Mouse (Mus musculus): ENCODE results near the gene Tbc1d9b. TPM values are rescaled to one million over a fixed set of nuclear protein-coding genes. Genes with fewer than 3 reads are reported as not detected.
"Not testable (repeated sequence)": the region's sequence is repeated elsewhere in the genome, so short reads cannot be mapped to it uniquely, and the experiment has no call there.

Gene Tbc1d9b
- polyA plus RNA-seq, 1 experiment from 2014 or later = 16.7 TPM

GRCm38 (mm10) chr11:50097091-50097490 is 34.1 kb upstream of the Tbc1d9b start:
- no peak overlapping the region for H3K27ac ChIP-seq (ENCODE audit: low read depth, low read length)
- no peaks in the 10 kb centered on the region for H3K4me1 ChIP-seq (replicated peaks; ENCODE audit: control insufficient read depth, insufficient read depth, low read length)
- H3K4me2 ChIP-seq (replicated peaks; ENCODE audit: low read depth) = no peak overlapping the region
- no peaks in the 10 kb centered on the region for H3K9me3 ChIP-seq (ENCODE audit: control insufficient read depth)
- TF ChIP-seq CTCF (IDR thresholded peaks at IDR 0.05; ENCODE audit: low read depth) = no peak
- no peaks in the 10 kb centered on the region for H3K27me3 ChIP-seq (replicated peaks; ENCODE audit: control insufficient read depth, insufficient read depth, low read length)
- WGBS = 96% methylated on average over 6 of the region's 6 CpGs
- no peak for ATAC-seq
- no peak overlapping the region for H3K4me3 ChIP-seq (ENCODE audit: low read depth, low read length)
- H3K36me3 ChIP-seq (ENCODE audit: control insufficient read depth, insufficient read depth) = peaks cover 3% of the 10 kb centered on the region
- H3K9ac ChIP-seq (ENCODE audit: low read depth, low read length) = no peak overlapping the region

- H3K9ac ChIP-seq (ENCODE audit: low read depth, low read length) = no peak overlapping the region
- H3K9me3 ChIP-seq (ENCODE audit: control insufficient read depth) = no peaks in the 10 kb centered on the region
- no peak for ATAC-seq
- peaks cover 3% of the 10 kb centered on the region for H3K36me3 ChIP-seq (ENCODE audit: control insufficient read depth, insufficient read depth)
- H3K4me3 ChIP-seq (ENCODE audit: low read depth, low read length) = no peak overlapping the region
- H3K27ac ChIP-seq (ENCODE audit: low read depth, low read length) = no peak overlapping the region
- no peak overlapping the region for H3K4me2 ChIP-seq (replicated peaks; ENCODE audit: low read depth)
- no peaks in the 10 kb centered on the region for H3K27me3 ChIP-seq (replicated peaks; ENCODE audit: control insufficient read depth, insufficient read depth, low read length)
- no peaks in the 10 kb centered on the region for H3K4me1 ChIP-seq (replicated peaks; ENCODE audit: control insufficient read depth, insufficient read depth, low read length)
- TF ChIP-seq CTCF (IDR thresholded peaks at IDR 0.05; ENCODE audit: low read depth) = no peak
- 84% methylated on average over 8 of the region's 8 CpGs for WGBS
These were observed 32.2 kb upstream of the Tbc1d9b start for GRCm38 (mm10) chr11:50098961-50099481.

GRCm38 (mm10) chr11:50099692-50100091 is 31.5 kb upstream of the Tbc1d9b start:
- Histone ChIP-seq H3K4me2 (replicated peaks; ENCODE audit: low read depth) (no peak overlapping the region), H3K9ac (ENCODE audit: low read depth, low read length) (no peak overlapping the region), H3K27me3 (replicated peaks; ENCODE audit: control insufficient read depth, insufficient read depth, low read length) (no peaks in the 10 kb centered on the region), H3K27ac (ENCODE audit: low read depth, low read length) (no peak overlapping the region), H3K4me3 (ENCODE audit: low read depth, low read length) (no peak overlapping the region), H3K9me3 (ENCODE audit: control insufficient read depth) (no peaks in the 10 kb centered on the region), H3K36me3 (ENCODE audit: control insufficient read depth, insufficient read depth) (no peaks in the 10 kb centered on the region; the same call in none of the 2 replicates), H3K4me1 (replicated peaks; ENCODE audit: control insufficient read depth, insufficient read depth, low read length) (no peaks in the 10 kb centered on the region)
- TF ChIP-seq CTCF (IDR thresholded peaks at IDR 0.05; ENCODE audit: low read depth) = no peak
- ATAC-seq = no peak
- 81% methylated on average over 2 of the region's 2 CpGs for WGBS

GRCm38 (mm10) chr11:50100548-50101307 is 30.5 kb upstream of the Tbc1d9b start:
- Histone ChIP-seq H3K27me3 (replicated peaks; ENCODE audit: control insufficient read depth, insufficient read depth, low read length) (no peaks in the 10 kb centered on the region), H3K4me2 (replicated peaks; ENCODE audit: low read depth) (no peak overlapping the region), H3K9me3 (ENCODE audit: control insufficient read depth) (no peaks in the 10 kb centered on the region), H3K4me1 (replicated peaks; ENCODE audit: control insufficient read depth, insufficient read depth, low read length) (no peaks in the 10 kb centered on the region), H3K36me3 (ENCODE audit: control insufficient read depth, insufficient read depth) (no peaks in the 10 kb centered on the region; the same call in none of the 2 replicates), H3K9ac (ENCODE audit: low read depth, low read length) (no peak overlapping the region), H3K4me3 (ENCODE audit: low read depth, low read length) (no peak overlapping the region), H3K27ac (ENCODE audit: low read depth, low read length) (no peak overlapping the region)
- TF ChIP-seq CTCF (IDR thresholded peaks at IDR 0.05; ENCODE audit: low read depth) = no peak
- WGBS = 84% methylated on average over 2 of the region's 2 CpGs
- ATAC-seq = no peak

GRCm38 (mm10) chr11:50101962-50102361 is 29.2 kb upstream of the Tbc1d9b start:
- not testable (repeated sequence) for H3K4me1 ChIP-seq (replicated peaks; ENCODE audit: control insufficient read depth, insufficient read depth, low read length); ATAC-seq; H3K9me3 ChIP-seq (ENCODE audit: control insufficient read depth); H3K9ac ChIP-seq (ENCODE audit: low read depth, low read length); H3K4me3 ChIP-seq (ENCODE audit: low read depth, low read length); H3K4me2 ChIP-seq (replicated peaks; ENCODE audit: low read depth); H3K27ac ChIP-seq (ENCODE audit: low read depth, low read length); H3K27me3 ChIP-seq (replicated peaks; ENCODE audit: control insufficient read depth, insufficient read depth, low read length); H3K36me3 ChIP-seq (ENCODE audit: control insufficient read depth, insufficient read depth)
- 93% methylated on average over 4 of the region's 4 CpGs for WGBS

- ATAC-seq = no peak
- no peak overlapping the region for H3K4me3 ChIP-seq (ENCODE audit: low read depth, low read length)
- no peak for TF ChIP-seq CTCF (IDR thresholded peaks at IDR 0.05; ENCODE audit: low read depth)
- H3K27me3 ChIP-seq (replicated peaks; ENCODE audit: control insufficient read depth, insufficient read depth, low read length) = no peaks in the 10 kb centered on the region
- H3K36me3 ChIP-seq (ENCODE audit: control insufficient read depth, insufficient read depth) = no peaks in the 10 kb centered on the region; the same call in none of the 2 replicates
- no peaks in the 10 kb centered on the region for H3K9me3 ChIP-seq (ENCODE audit: control insufficient read depth)
- no peak overlapping the region for H3K27ac ChIP-seq (ENCODE audit: low read depth, low read length)
- H3K4me1 ChIP-seq (replicated peaks; ENCODE audit: control insufficient read depth, insufficient read depth, low read length) = no peaks in the 10 kb centered on the region
- H3K4me2 ChIP-seq (replicated peaks; ENCODE audit: low read depth) = no peak overlapping the region
- WGBS = 84% methylated on average over 6 of the region's 6 CpGs
- H3K9ac ChIP-seq (ENCODE audit: low read depth, low read length) = no peak overlapping the region
These were observed 27.2 kb upstream of the Tbc1d9b start for GRCm38 (mm10) chr11:50104016-50104415.

All from intestine, postnatal 0 days (tissue).